Mouse (Mus musculus): ENCODE data around the gene Olfr1414. TPM values are rescaled to one million over a fixed set of nuclear protein-coding genes. Genes with fewer than 3 reads are reported as not detected.

Olfr1414 gene
- total and polyA plus RNA-seq, 2 experiments from 2014 or later: not detected

GRCm38 (mm10) chr1:92473165-92474041, 45.1 kb downstream of the Olfr1414 start, which contains the start of gene Ndufa10:
Ndufa10 (minus strand) TSS chr1:92473860.
- peak within 1 kb of the TSS; percentile 97 for H3K9ac ChIP-seq (replicated peaks; ENCODE audit: low read length, poor library complexity, severe bottlenecking)
- H3K27ac ChIP-seq (ENCODE audit: low read depth, low read length): peak within 1 kb of the TSS; percentile 85
- peaks cover 20% of the 10 kb centered on the region; the same call in 1 of the 2 replicates for H3K36me3 ChIP-seq (ENCODE audit: insufficient read depth, low read length)
- DNase-seq (ENCODE audit: low spot score): peak; percentile 91
- no peaks in the 10 kb centered on the region for H3K9me3 ChIP-seq (ENCODE audit: low read length)
- under 1% methylated on average over 62 of the region's 67 CpGs for WGBS
- peak; percentile 91 for ATAC-seq (ENCODE audit: low FRiP score)
- TF ChIP-seq CTCF (IDR thresholded peaks at IDR 0.05): no peak
- peaks cover 2% of the 10 kb centered on the region; the same call in 1 of the 2 replicates for H3K4me1 ChIP-seq (ENCODE audit: insufficient read depth, low read length)
- peak within 1 kb of the TSS; percentile 91 for H3K4me2 ChIP-seq (ENCODE audit: low read depth, low read length, poor library complexity, severe bottlenecking)
- H3K4me3 ChIP-seq (ENCODE audit: low read depth, low read length): peak within 1 kb of the TSS; percentile 100
- H3K27me3 ChIP-seq (ENCODE audit: insufficient read depth, low read length): no peaks in the 10 kb centered on the region

DNA sequence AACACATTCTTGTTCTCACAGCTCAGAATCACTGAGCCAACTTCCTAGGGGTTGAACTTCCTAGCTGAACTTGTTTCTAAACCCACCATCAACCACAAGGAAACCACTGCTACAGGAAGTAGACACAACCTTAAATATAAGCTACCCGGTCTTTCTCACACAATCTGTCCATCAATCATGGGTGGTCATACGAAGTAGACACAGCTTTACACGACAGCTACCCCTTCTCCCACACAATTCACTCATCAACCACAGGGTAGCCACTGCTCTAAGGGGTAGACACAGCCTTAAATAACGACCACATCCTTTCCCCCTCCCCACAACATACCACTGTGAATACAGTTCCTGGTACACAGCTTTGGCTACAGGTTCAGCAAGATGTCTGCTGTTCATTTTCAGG, 49.6 kb downstream of the Olfr1414 start:
- DNase-seq (ENCODE audit: low spot score): no peak
- H3K9me3 ChIP-seq (ENCODE audit: low read length): no peaks in the 10 kb centered on the region
- no peak for ATAC-seq (ENCODE audit: low FRiP score)
- H3K4me2 ChIP-seq (ENCODE audit: low read depth, low read length, poor library complexity, severe bottlenecking): no peak overlapping the region
- H3K27ac ChIP-seq (ENCODE audit: low read depth, low read length): no peak overlapping the region
- no peak overlapping the region for H3K9ac ChIP-seq (replicated peaks; ENCODE audit: low read length, poor library complexity, severe bottlenecking)
- H3K36me3 ChIP-seq (ENCODE audit: insufficient read depth, low read length): peaks cover 61% of the 10 kb centered on the region
- no peak for TF ChIP-seq CTCF (IDR thresholded peaks at IDR 0.05)
- H3K4me1 ChIP-seq (ENCODE audit: insufficient read depth, low read length): peaks cover 2% of the 10 kb centered on the region; the same call in 1 of the 2 replicates
- no peak overlapping the region for H3K4me3 ChIP-seq (ENCODE audit: low read depth, low read length)
- WGBS: 93% methylated on average over 4 of the region's 4 CpGs
- H3K27me3 ChIP-seq (ENCODE audit: insufficient read depth, low read length): no peaks in the 10 kb centered on the region

DNA sequence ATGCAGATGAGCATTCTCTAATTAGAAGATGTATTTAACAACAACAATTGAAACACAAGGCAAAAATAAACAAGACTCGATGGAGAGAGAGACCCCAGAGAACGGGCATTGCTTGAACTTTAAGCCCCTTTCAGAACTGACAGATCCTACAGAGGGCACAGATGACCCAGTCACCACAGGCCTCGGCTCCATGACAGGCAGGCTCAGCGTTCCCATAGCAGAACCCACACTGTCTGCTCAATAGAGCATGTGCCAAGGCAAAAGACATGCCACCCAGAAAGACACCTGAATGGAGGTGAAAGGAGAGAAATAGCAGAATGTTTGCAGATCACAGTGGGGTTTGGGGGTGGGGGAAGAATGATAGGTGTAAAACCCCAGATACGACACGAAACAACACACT, 60.0 kb downstream of the Olfr1414 start:
- no peak for ATAC-seq (ENCODE audit: low FRiP score)
- DNase-seq (ENCODE audit: low spot score): no peak
- WGBS: 94% methylated on average over 6 of the region's 6 CpGs
- no peak overlapping the region for H3K27ac ChIP-seq (ENCODE audit: low read depth, low read length)
- no peaks in the 10 kb centered on the region for H3K4me1 ChIP-seq (ENCODE audit: insufficient read depth, low read length)
- no peaks in the 10 kb centered on the region for H3K27me3 ChIP-seq (ENCODE audit: insufficient read depth, low read length)
- H3K9ac ChIP-seq (replicated peaks; ENCODE audit: low read length, poor library complexity, severe bottlenecking): no peak overlapping the region
- H3K4me2 ChIP-seq (ENCODE audit: low read depth, low read length, poor library complexity, severe bottlenecking): no peak overlapping the region
- H3K36me3 ChIP-seq (ENCODE audit: insufficient read depth, low read length): peaks cover 63% of the 10 kb centered on the region
- H3K9me3 ChIP-seq (ENCODE audit: low read length): no peaks in the 10 kb centered on the region
- no peak overlapping the region for H3K4me3 ChIP-seq (ENCODE audit: low read depth, low read length)
- TF ChIP-seq CTCF (IDR thresholded peaks at IDR 0.05): no peak

DNA sequence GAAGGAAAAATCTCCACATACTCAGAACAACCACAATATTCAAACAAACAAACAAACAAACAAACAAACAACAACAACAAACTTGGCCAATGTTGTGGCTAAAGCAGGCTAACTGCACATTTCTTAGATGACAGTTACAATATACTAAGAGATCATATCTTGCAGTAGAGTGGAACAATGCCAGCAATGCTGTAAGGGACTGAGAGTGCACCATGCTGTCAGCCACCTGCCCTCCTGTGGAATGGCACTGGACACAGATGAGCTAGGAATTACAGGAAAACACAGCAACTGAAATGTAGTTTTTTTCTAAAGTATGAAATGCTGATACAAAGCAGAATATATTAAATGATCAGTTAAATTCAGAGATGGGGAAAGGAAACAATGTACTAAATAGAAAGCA, 60.7 kb downstream of the Olfr1414 start:
- TF ChIP-seq CTCF (IDR thresholded peaks at IDR 0.05): no peak
- ATAC-seq (ENCODE audit: low FRiP score): no peak

More for the DNA sequence above, 60.7 kb downstream of the Olfr1414 start:
- Histone ChIP-seq H3K4me2 (ENCODE audit: low read depth, low read length, poor library complexity, severe bottlenecking) (no peak overlapping the region), H3K27ac (ENCODE audit: low read depth, low read length) (no peak overlapping the region), H3K9ac (replicated peaks; ENCODE audit: low read length, poor library complexity, severe bottlenecking) (no peak overlapping the region), H3K4me1 (ENCODE audit: insufficient read depth, low read length) (no peaks in the 10 kb centered on the region), H3K27me3 (ENCODE audit: insufficient read depth, low read length) (no peaks in the 10 kb centered on the region), H3K9me3 (ENCODE audit: low read length) (no peaks in the 10 kb centered on the region), H3K4me3 (ENCODE audit: low read depth, low read length) (no peak overlapping the region), H3K36me3 (ENCODE audit: insufficient read depth, low read length) (peaks cover 59% of the 10 kb centered on the region)
- no peak for DNase-seq (ENCODE audit: low spot score)

Small RNAs within 50 kb of the gene (microRNA-seq; reads per million reads assigned to microRNA genes)
- 3.4 reads per million, percentile 2 among the genes with 10 or more reads in this experiment for gene Mir6900 (ENCODE audit: borderline number of aligned reads)

Other genes starting within 250 kb of the Olfr1414 start
- 168 and 219 TPM in 2 replicates for gene Ndufa10, start 44.8 kb downstream of the Olfr1414 start, total RNA-seq (2014; rRNA removed)
- 329 and 363 TPM in 2 replicates for gene Ndufa10, start 44.8 kb downstream of the Olfr1414 start, polyA plus RNA-seq (2015; fragmentation: Nextera tagmentation; extraction: Ambion mirVana)
- gene Olfr1416, start 33.5 kb downstream of the Olfr1414 start, total RNA-seq (2014; rRNA removed): not detected in 2 replicates
- not detected in 2 replicates for gene Olfr1416, start 33.5 kb downstream of the Olfr1414 start, polyA plus RNA-seq (2015; fragmentation: Nextera tagmentation; extraction: Ambion mirVana)
- gene Olfr1415, start 22.6 kb downstream of the Olfr1414 start, total RNA-seq (2014; rRNA removed): not detected in 2 replicates
- gene Olfr1415, start 22.6 kb downstream of the Olfr1414 start, polyA plus RNA-seq (2015; fragmentation: Nextera tagmentation; extraction: Ambion mirVana): not detected in 2 replicates
- gene Olfr1413, start 52.7 kb upstream of the Olfr1414 start, total RNA-seq (2014; rRNA removed): not detected in 2 replicates
- not detected in 2 replicates for gene Olfr1413, start 52.7 kb upstream of the Olfr1414 start, polyA plus RNA-seq (2015; fragmentation: Nextera tagmentation; extraction: Ambion mirVana)
- not detected in 2 replicates for gene Olfr1412, start 67.1 kb upstream of the Olfr1414 start, total RNA-seq (2014; rRNA removed)
- not detected in 2 replicates for gene Olfr1412, start 67.1 kb upstream of the Olfr1414 start, polyA plus RNA-seq (2015; fragmentation: Nextera tagmentation; extraction: Ambion mirVana)
- not detected in 2 replicates for gene Olfr1411, start 75.8 kb upstream of the Olfr1414 start, total RNA-seq (2014; rRNA removed)
- not detected in 2 replicates for gene Olfr1411, start 75.8 kb upstream of the Olfr1414 start, polyA plus RNA-seq (2015; fragmentation: Nextera tagmentation; extraction: Ambion mirVana)
- not detected in 2 replicates for gene Olfr1410, start 87.1 kb upstream of the Olfr1414 start, total RNA-seq (2014; rRNA removed)
- gene Olfr1410, start 87.1 kb upstream of the Olfr1414 start, polyA plus RNA-seq (2015; fragmentation: Nextera tagmentation; extraction: Ambion mirVana): not detected in 2 replicates
- gene Olfr12, start 99.1 kb upstream of the Olfr1414 start, total RNA-seq (2014; rRNA removed): not detected in 2 replicates
- gene Olfr12, start 99.1 kb upstream of the Olfr1414 start, polyA plus RNA-seq (2015; fragmentation: Nextera tagmentation; extraction: Ambion mirVana): not detected in 2 replicates
- gene Cops9, start 123.3 kb upstream of the Olfr1414 start, total RNA-seq (2014; rRNA removed): 182 and 297 TPM in 2 replicates
- 598 and 604 TPM in 2 replicates for gene Cops9, start 123.3 kb upstream of the Olfr1414 start, polyA plus RNA-seq (2015; fragmentation: Nextera tagmentation; extraction: Ambion mirVana)
- gene Otos, start 130.2 kb upstream of the Olfr1414 start, total RNA-seq (2014; rRNA removed): not detected in 2 replicates
- gene Otos, start 130.2 kb upstream of the Olfr1414 start, polyA plus RNA-seq (2015; fragmentation: Nextera tagmentation; extraction: Ambion mirVana): 0.69 and 0.96 TPM in 2 replicates

All from midbrain, postnatal 0 days (tissue).